Mouse (Mus musculus) heart, postnatal 0 days (tissue): ENCODE measurements around the gene Nol3.

Source experiments
- CTCF ChIP-seq: IDR thresholded peaks from 2 replicates; pipeline ENCODE4 v1.5.1; 2016; ENCODE audit warnings: antibody characterized with exemption, control low read depth, low read depth
- EP300 ChIP-seq: IDR thresholded peaks from 2 replicates; pipeline ENCODE4 v1.6.1; 2016; ENCODE audit warnings: antibody characterized with exemption, low read depth

DNA sequence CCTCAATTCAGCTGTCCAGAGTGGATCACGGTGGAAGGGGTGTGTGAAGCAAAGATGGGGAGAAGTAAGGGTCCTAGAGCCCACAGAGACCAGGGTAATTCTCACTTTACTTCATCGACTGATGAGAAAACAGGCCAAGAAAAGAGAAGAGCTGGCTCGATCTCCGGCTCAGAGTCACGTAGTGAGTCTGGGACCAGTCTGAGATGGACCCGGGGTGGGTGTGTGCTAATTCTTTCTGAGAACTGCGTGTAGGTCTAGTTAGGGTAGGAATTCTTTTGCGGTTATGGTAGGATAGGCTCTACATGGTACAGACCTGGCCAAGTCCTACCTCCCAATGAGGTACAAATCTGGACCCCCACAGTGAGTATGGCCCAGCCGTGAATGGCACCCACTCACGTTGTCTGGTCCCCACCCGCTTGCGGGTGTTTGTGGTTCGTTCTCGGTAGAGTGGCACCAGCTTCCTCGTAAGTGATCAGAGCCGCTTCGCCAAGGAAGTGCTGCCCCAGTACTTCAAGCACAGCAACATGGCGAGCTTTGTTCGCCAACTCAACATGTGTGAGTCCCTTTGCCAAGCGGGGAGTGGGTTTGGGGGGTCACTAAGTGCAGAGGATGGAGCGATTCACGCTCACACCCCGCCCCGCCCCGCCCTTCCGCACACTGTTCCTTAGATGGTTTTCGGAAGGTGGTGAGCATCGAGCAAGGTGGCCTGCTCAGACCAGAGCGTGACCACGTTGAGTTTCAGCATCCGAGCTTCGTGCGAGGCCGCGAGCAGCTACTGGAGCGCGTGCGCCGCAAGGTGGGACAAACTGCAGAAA, 5.6 kb upstream of the Nol3 start:
- TF ChIP-seq CTCF = no peak
- TF ChIP-seq EP300 = no peak
